Mouse (Mus musculus): ENCODE measurements around the gene Sigirr.

DNA sequence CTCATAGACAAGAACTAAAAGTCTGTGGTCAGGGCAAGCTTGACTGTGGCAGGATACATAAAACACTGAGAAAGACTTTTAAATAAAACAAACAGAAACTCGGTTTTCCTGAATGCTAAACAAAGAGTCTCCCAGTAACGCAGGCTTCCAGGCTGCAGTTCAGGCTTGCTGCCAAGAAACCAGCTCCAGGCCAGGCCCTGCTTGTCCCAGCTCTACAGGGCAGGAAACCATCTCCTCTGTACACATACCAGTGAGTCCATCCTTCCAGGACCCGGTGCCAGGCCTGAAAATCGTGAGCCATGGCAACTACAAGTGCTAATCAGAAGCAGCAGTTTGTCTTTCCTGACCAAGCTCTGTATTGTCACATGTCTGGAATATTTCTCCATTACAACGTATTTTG lies 58.7 kb downstream of the Sigirr start:
- no peak for TF ChIP-seq GATA1 (IDR thresholded peaks at IDR 0.05; ENCODE audit: borderline replicate concordance, low read length)
- TF ChIP-seq FLI1 (IDR thresholded peaks at IDR 0.05; ENCODE audit: low read length) = no peak
